Mouse (Mus musculus) v-Abl transformed pro-B cells (cell line): Measurements from ENCODE around the gene Fbn1.

Experiments used
- in situ Hi-C, 2 experiments: fragments of 400-800 bp; cut with MboI; formaldehyde crosslinking; loops; one replicate each; pipeline ENCODE4 v1.15.1; 2025; ENCODE audit not compliant: unreplicated experiment in 2 of 2

Gene Fbn1

DNA sequence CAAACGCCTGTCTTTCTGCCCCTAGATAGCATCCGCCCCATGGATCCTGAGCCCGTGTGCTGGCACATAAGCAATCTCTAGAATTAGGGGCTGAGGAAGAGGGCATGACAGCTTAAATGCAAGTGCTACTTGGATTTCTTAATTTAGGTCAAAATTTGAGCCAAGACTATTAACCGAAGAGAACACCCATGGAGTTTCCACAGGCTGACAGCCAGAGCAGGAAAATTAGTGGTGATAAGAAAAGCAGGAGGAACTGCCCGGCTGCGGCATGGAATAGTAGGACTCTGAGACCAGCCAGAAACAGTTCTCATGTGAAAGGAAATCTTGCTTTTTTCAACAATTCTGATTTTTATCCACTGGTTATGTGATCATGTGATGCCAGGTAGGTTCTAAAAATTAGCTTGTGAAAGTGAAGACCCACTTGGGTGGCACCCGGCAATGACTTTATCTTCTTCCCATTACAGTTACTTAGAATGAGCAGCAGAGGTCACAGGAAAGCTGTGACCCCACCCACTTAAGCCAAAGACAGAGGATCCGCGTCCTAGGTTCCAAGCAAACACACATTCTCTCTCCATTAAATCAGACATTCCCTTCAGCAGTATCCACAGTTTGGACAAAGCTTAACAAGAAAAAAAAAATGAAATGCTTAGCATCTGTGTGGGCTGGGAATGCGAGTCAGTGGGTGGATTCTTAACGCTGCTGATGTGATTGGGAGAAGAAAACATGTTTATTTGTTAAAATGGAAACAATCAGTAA, 152.4 kb downstream of the Fbn1 start:
- in situ Hi-C loops: no loop called here

DNA sequence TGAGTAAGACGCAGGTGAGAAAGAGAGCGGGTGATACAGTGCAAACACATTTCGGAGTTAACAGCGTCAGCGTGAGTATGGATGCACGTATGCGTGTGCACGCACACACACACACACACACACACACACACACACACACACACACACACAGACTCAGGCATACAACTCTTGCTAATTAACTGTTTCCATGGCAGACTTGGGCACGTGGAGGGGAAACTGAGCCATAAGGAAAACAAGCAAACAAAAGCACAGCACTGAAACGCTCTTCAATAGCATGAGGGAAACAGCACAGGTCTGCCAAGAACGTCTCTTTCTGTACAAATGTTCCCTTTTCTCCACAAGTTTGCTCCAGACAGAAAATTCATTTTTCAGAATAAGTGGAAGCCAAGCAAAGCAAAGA, 153.2 kb downstream of the Fbn1 start:
- in situ Hi-C loops: no loop called here

DNA sequence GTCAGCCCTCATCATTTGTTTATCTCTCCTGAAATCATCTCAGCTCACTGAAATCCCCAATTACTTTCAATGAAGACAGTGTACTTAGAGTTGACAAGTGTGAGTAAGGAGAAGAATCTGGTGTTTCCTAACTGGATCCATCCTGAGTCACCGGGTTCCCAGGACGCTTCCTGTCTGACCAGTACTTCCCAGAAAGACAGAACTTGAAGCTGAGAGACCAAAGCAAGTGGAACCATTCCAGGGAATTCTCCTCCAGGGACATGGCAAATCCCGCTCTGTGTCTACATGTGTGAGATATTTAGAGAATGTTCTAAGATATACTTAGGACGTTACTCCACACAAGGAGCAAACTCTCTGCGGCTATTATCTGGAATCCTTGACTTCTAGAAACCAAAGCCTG, 158.6 kb downstream of the Fbn1 start:
- in situ Hi-C loops: no loop called here

DNA sequence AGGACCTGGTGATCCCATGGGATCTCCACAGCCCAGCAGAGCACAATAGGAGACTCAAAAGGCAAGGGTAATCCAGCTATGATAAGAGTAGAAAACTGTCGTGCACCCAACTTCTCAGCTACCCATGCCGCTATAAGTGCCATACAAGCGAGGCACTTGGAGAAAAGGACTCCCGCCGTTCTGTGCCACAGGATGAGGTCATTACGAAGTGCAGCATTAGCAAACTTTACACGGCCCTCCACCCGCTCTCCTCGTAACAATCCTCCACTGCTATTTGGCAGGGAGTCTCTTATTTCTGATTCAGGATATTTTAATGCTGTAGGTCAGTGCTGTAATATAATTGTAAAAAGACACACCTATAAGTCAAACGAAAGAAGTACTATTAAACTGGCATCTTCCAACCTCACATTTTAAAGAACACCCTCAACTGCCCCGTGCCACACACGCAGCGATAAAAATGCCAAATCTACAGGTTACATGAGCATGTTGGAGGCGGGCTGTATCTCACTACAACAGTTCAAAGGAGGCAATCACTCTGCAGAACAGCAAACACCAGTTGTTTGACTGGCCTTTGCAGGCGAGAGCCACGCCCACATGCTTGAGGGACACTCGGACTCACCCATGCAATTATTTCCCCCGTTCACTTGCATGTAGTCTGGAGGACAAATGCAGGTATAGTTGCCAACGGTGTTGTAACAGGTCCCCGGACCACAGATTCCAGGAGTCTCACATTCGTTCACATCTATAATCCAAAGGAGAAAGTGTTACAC, 165.4 kb downstream of the Fbn1 start:
- in situ Hi-C loops: no loop called here

DNA sequence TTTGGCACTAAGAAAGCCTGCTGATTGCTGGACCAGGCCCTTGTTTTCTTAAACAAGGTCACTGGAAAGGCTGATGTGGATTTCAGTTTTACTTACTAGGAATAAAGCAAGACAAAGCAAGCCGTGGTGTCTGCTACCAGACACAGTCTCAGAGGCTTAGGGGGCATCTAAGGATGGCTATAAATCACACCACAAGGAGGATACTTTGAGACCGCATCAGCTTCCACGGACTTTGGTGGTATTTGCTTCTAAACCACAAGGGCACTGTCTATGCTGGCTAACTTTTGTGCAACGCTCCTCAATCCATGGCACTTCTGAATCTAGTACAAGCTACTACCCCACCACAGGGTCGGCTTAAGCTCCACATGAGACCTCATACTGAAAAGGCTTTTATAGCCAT, 167.4 kb downstream of the Fbn1 start:
- in situ Hi-C loops: no loop called here

DNA sequence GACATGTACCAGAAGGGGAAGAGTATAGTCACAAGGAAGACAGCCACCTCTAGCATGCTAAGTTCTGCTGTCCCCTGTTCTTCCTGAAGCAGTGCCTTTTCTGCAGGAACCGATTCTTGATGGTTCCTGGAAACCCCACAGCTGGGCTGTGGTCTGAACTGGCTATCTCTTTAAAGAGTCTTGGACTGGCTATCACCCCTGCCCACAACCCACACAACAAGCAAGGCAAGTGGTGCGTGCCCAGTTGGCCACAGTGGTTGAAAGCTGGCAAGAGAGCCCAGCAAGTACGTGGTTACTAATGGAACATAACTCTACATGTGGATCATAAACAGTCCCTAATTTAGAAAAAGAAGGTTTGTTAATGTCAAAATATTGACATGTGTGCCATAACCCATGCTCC, 170.6 kb downstream of the Fbn1 start:
- in situ Hi-C loops: no loop called here

DNA sequence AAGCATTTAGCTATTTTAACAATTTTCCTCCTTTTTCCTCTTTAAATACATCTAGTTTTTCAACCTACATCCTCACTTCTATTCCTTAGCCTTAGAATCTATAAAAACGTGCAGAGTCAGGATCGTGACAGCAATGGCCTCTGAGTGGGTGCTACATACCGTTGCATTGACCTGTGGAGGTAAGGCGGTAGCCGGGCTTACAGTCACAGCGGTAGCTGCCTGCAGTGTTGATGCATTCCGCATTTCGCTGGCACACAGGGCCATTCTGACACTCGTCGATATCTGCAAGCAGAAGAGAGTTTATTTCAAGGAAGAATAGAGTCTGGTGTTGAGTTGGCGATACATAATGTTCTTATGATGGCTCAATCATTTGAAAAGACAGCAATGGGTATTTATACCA, 172.6 kb downstream of the Fbn1 start:
- in situ Hi-C loops: no loop called here

DNA sequence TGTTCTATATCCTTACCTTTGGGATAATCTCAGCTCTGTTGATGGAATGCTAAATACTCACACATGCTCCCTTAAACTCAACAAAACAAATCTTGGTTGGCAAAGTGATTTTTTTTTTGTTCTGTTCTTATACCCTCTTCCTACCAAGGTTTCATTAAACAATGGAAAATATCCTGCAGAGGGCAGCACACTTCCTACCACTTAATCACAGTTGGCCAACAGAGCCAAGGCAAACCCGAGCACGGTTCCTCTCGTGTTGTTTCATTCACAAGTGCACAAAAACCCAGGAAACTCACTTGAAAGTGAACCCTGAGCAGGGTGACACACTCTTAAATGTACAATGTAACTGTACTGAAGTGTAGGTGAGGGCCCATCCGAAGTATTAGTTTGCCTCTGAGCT, 173.6 kb downstream of the Fbn1 start:
- in situ Hi-C loops: no loop called here

DNA sequence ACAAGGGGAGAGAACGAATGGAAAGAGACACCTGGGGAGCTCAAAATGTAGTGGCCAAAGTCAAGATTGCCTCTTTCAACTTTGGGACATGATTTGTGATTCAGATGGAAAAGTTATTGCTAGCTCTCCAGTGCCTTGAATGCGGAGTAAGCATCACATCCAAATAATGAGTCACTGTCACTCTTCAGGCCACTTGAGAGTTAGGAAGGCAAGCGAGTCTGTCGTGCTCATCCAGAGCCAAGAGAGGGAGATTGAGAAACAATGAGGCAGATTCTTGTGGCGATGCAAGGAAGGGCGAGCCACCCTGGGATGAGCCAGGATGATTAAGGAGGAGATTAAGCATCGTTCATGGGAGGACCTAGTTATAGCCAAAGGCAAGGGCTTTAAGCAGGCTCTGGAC, 176.2 kb downstream of the Fbn1 start:
- in situ Hi-C loops: no loop called here

DNA sequence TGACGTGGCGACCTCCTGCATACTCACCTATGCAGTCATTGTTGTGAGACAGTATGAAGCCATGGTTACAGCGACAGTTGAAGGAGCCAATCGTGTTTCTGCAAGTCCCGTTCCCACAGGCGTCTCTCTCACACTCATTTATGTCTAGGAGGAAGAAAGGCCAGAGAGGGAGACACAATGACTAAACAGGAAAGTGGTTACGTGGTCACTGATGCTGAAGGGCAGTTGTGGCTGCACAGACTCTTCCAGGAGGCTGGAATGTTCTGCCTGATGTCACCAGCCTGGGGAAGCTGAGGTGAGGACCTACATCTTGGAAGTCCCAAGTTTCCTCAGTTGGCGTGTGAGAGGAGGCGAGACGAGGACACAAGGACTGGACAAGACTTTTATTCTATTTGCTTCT, 177.3 kb downstream of the Fbn1 start:
- in situ Hi-C loops: no loop called here

DNA sequence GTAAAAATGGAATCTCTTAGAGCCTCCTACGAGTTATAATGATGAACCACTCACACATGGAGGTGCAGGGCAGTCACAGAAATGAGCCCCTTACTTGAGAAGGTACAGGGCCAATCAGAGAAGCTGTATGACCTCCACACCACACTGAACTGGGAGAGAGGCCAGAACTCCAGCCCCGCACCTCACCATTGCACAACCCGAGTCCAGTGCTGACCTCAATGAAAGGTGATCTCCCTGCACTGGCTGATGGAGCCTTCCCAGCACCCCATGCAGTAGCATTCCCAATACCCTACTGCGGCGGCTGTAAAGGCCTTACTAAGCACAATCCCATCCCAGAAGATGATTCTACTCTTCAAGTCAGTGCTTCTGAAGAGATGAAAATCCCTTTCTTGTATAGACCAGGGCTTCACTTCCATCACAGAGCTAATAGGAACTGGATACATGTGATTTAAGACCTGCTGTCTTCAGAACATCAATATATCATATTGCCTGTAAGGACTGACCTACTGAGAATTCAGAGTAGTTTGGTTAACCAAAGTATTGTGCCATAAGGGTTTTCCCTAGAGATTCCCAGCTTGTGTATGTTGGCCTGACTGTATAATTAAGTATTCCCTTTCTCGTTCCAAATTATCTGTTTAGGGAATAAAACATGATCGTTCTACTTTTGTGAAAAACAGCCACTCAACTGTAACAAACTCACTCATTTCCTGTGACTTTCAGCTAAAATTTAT, 182.5 kb downstream of the Fbn1 start:
- in situ Hi-C loops: no loop called here

DNA sequence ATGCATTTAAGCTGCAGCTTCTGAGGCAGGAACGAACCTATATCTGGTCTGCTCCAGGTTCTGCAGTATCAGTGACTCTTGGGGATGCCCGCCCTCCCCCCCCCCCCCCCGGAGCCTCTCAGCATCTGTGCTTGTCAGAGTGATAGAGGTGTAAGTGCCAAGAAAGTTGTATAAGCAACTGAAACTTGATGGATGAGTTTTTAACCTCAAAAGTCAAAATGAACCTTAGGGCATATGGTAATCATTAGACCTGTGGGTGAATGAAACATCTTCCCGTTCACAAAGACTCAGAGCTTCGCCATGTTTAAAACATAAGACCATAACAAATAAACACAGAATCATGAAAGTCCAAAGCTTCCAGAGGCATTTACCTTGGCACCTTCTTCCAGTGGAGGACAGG, 183.3 kb downstream of the Fbn1 start:
- in situ Hi-C loops: no loop called here

DNA sequence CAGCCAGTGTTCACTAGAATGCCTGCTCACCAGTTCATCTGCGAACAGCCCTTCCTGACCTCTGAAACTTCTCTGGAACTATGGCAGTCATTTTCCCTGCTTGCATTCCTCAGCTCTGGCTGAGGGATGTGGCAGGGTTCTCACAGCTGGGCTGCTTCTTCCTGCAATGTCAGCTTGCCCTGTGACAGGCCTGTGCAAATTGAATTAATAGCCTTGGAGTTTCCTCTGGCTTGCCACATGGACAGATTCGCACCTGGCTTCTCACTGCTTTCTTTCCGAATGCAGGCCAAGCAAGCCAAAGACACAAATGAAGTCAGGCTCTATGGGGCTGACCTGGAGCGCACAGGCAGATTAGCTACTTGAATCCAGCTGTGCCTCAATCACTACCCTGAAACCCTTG, 184.4 kb downstream of the Fbn1 start:
- in situ Hi-C loops: no loop called here

DNA sequence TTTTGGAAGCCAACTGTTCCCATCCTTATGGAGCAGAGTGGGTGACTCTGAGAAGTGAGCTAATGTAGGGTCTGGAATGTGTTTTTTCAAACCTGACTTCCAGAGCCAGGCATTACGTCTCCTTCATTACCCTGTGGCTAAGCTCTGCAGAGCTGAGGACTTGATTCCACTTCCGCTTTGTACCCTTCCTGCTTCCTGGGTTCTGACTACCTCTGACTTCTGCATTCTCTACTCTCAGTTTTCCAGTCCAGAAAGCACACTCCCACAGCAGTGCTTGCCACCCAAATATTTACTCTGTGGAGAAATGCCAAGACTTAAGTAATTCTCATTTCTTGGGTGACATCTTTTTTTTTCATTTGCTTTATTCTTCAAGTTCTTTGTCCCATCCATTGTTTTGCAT, 185.2 kb downstream of the Fbn1 start:
- in situ Hi-C loops: no loop called here

DNA sequence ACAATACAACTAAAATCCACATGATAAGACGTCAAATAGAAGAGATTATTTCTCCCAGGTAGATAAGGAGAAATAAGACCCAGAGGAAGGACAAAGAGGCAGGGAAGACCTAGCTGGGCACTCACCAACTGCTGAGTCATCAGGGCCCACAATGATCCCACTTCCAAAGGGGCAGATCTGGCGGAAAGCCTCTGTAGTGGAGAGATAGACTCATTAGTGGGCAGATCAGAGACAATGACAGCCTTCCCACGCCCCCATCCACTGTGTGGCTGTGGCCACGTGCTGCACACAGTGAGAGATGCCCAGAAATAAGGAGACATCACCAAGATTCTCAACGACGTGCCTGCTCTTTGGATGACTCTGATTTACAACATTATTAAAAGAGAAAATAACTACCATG, 186.7 kb downstream of the Fbn1 start:
- in situ Hi-C loops: no loop called here

DNA sequence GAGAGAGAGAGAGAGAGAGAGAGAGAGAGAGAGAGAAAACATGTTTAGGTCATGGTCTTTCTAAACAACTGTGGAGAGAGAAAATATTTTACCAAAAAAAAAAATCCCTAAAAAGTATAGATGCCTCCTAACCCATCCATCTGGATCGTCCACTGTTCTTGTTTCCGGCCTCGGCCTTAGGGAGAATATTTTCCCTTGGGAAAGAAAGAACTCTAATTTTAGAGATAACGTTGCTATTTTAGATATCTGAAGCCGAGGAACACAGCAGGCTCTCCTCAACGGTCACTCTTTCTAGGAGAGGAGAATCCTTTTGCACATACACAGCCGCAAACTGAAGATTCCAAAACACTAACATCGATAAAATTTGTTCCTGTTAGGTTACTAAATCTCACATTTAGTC, 188.1 kb downstream of the Fbn1 start:
- in situ Hi-C loops: no loop called here

DNA sequence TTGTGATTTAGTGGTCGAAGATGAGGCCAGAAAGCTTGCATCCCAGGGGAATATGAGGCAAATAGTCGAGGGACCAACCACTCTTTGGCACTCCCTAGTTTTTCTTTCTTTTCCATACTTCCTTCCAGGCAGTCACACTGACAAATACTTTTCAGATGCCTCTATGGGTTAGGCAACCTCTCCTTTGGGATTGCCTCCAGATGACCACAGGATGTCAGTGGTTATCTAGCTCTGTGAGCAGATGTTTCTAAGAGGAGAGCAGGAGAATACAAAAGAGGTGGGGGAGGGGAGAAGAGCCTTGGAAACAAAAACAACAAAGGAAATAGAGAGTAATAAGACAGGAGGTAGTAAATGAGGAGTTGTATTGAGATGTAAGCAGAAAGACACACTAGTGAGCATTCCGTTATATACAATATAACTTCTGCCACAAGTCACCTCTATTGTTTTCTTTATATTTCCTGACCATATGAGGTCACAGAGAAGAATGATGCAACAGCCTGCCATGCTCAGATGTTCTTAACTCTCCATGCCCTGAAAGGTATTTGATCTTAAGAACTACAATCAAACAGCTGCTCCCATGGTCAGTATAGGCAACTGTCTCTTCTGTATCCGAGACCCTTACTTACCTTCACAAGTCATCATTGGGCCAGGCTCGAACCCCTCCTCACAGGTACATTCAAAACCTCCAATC, 189.3 kb downstream of the Fbn1 start:
- in situ Hi-C loops: no loop called here

DNA sequence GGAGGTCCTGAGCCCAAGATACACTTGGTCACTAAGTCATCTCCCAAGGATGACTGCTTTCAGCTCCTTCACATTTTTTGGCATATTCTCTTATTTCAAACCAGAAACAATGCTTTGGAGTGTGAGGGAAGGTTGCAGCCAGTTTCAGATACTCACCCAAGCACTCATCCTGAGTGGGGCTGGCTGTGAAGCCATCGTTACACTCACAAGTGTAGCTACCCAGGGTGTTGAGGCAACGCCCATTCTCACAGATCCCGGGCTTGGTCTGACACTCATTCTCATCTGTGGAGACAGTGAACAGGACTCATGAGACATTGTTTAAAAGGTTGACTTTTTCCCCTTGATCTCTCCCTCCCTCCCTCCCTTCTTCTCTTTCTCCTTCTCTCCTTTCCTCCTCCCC, 192.6 kb downstream of the Fbn1 start:
- in situ Hi-C loops: no loop called here

DNA sequence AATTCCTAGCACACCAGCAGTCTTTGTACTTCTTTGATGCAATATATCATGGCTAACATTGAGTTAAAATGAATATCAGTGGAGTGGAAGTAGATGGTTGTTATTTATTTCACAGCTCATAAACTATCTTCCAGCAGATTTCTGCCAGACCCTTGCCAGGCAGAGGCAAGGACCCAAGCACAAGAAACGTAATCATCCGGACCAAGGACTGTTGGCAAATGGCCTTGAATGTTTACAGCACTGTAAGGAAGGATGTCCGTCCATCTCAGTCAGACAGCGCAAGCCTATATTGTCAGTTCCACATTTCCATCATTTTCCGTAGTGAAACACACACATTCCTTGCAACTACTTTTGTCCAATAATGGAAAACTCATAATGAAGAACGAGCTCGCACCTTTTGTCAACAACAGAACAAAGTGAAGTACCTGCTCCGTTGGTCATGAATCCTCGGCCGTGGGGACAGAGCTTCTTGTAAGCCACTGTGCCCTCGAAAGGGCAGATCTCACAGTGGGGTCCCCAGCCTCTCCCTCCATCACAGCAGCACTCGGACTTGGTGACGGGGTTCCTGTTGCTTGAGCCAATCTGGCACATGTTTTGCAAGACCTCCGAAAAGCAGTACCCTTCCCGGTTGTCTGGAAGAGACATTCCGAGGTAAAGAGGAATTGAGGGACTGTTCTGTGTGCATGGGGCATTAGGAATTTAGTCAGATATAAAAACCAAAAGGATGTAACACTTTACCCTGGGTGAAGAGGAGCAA, 193.4 kb downstream of the Fbn1 start:
- in situ Hi-C loops: no loop called here

DNA sequence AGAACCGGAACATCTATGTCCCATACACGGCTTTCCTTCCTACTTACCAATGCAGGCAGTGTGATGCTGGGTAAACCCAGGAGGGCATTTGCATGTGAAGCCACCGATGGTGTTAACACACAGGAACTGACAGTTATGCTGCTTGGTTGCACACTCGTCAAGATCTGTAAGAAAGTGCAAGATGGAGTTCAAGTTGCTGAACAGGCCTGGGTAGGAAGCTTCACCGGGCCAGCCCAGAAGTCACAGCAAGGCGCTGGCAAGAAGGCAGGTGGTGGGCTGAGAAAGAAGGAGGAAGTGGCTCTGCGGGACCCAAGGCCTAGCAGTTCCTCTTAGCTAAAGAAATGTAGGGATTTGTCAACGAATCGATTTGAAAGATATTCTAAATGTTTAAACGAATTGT, 198.1 kb downstream of the Fbn1 start:
- in situ Hi-C loops: no loop called here
